Mouse (Mus musculus): ENCODE measurements around the gene Ap1s1.

The Ap1s1 gene

GRCm38 (mm10) chr5:137045402-137046323 lies at the start of gene Ap1s1:
Gene Ap1s1, minus strand, starts transcription at chr5:137046135.
- in situ Hi-C loops (cut with MboI, MseI) = no loop called here

GRCm38 (mm10) chr5:137095135-137095534 lies 49.2 kb upstream of the Ap1s1 start:
- in situ Hi-C loops (cut with MboI, MseI) = no loop called here

GRCm38 (mm10) chr5:137093720-137094119 lies 47.8 kb upstream of the Ap1s1 start:
- in situ Hi-C loops (cut with MboI, MseI) = no loop called here

GRCm38 (mm10) chr5:137091560-137091959 lies 45.6 kb upstream of the Ap1s1 start:
- in situ Hi-C loops (cut with MboI, MseI) = no loop called here

- in situ Hi-C loops (cut with MboI, MseI) = no loop called here
Measured at GRCm38 (mm10) chr5:137090870-137091269, 44.9 kb upstream of the Ap1s1 start.

- in situ Hi-C loops (cut with MboI, MseI) = no loop called here
Measured at GRCm38 (mm10) chr5:137087410-137087809, 41.5 kb upstream of the Ap1s1 start.

GRCm38 (mm10) chr5:137085731-137086130 lies 39.8 kb upstream of the Ap1s1 start:
- in situ Hi-C loops (cut with MboI, MseI) = no loop called here

GRCm38 (mm10) chr5:137085021-137085420 lies 39.1 kb upstream of the Ap1s1 start:
- in situ Hi-C loops (cut with MboI, MseI) = no loop called here

GRCm38 (mm10) chr5:137083051-137083450 lies 37.1 kb upstream of the Ap1s1 start:
- in situ Hi-C loops (cut with MboI, MseI) = no loop called here

GRCm38 (mm10) chr5:137079849-137080248 lies 33.9 kb upstream of the Ap1s1 start:
- in situ Hi-C loops (cut with MboI, MseI) = no loop called here

- in situ Hi-C loops (cut with MboI, MseI) = no loop called here
Measured at GRCm38 (mm10) chr5:137078616-137079015, 32.7 kb upstream of the Ap1s1 start.

- in situ Hi-C loops (cut with MboI, MseI) = no loop called here
Measured at GRCm38 (mm10) chr5:137078041-137078440, 32.1 kb upstream of the Ap1s1 start.

GRCm38 (mm10) chr5:137077187-137077586 lies 31.3 kb upstream of the Ap1s1 start:
- in situ Hi-C loops (cut with MboI, MseI) = no loop called here

GRCm38 (mm10) chr5:137076191-137076930 lies 30.4 kb upstream of the Ap1s1 start:
- in situ Hi-C loops (cut with MboI, MseI) = no loop called here

- in situ Hi-C loops (cut with MboI, MseI) = no loop called here
Measured at GRCm38 (mm10) chr5:137075726-137076125, 29.8 kb upstream of the Ap1s1 start.

- in situ Hi-C loops (cut with MboI, MseI) = no loop called here
Measured at GRCm38 (mm10) chr5:137074191-137074651, 28.3 kb upstream of the Ap1s1 start.

GRCm38 (mm10) chr5:137073141-137073540 lies 27.2 kb upstream of the Ap1s1 start:
- in situ Hi-C loops (cut with MboI, MseI) = no loop called here

GRCm38 (mm10) chr5:137072079-137072960 lies 26.4 kb upstream of the Ap1s1 start, which contains the start of gene Serpine1:
Gene Serpine1, minus strand, starts transcription at chr5:137072268.
- in situ Hi-C loops (cut with MboI, MseI) = no loop called here

- in situ Hi-C loops (cut with MboI, MseI) = no loop called here
Measured at GRCm38 (mm10) chr5:137070881-137071605, 25.1 kb upstream of the Ap1s1 start.

GRCm38 (mm10) chr5:137068711-137069110 lies 22.8 kb upstream of the Ap1s1 start:
- in situ Hi-C loops (cut with MboI, MseI) = loop anchor here (10.0 kb wide), 1 partner anchor 1354 kb away; no protein-coding TSS in a partner anchor

- in situ Hi-C loops (cut with MboI, MseI) = loop anchor here (10.0 kb wide), 1 partner anchor 1351 kb away; no protein-coding TSS in a partner anchor
Measured at GRCm38 (mm10) chr5:137065923-137066322, 20.0 kb upstream of the Ap1s1 start.

Measured in T-helper 1 cell (primary cell).